Mouse (Mus musculus): ENCODE measurements at regions not wholly inside any gene's neighbourhood (a gene's known extent, or its start where the extent isn't known, plus 50 kb on each side); places are given as distances from the start of the nearest gene placed in this dataset.

DNA sequence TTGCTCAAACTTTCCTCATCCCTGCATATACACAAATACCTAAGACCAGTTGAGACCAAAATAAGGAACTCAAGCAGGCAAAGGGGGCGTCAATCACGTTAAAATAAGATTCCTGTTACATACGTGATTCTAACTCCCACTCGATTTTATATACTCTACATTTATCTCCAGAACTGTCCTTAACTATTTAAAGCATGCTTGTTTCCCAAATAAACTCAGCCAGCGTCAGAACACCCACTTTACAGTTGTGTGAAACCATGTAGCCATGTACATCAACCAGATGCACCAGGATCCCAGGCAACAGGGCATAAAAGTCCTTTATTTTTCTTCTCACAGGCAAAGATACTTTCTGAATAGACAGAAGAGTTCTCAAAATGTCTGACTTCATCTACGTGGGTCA lies 61.5 kb downstream of the Ccna1 start:
- no peak for DNase-seq

DNA sequence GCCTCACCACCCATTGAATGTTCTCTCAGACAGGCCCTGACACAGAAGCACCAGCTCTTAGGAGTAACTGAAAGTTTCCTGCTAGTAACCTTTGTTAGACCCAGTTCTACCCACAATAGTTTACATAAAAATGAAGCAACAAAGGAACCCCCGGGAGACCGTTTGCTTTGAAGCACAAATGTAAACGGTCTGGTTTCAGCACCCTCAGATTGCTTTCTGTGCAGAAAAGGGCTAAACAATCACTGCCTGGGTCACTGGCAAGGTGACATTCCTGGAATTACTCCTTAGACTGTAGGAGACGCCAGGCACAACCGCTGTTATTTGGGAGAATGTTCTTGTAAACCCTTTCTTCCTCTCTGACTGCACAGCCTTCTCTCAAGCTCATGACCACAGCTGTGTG lies 65.2 kb downstream of the Ccna1 start:
- DNase-seq: no peak

DNA sequence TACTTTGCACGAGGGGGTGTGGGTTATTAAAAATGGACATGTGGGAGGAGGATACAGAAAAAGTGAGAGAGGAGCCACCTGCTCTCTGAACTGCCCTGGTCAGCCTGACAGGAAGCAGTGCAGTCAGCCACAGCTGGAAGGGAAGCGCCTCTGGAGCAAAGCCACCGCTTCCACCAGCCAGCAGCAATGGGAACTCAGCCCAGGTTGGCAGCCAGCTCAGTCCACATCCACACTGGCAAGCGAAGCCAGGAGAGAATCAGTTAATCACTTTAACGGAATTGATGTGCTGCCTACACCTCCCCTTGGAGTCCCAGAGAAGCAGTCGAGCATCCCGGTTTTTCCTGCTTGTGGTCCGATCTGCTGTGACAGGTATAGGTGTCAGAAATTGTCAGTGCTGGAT lies 65.9 kb downstream of the Ccna1 start:
- DNase-seq: peak; percentile 45

DNA sequence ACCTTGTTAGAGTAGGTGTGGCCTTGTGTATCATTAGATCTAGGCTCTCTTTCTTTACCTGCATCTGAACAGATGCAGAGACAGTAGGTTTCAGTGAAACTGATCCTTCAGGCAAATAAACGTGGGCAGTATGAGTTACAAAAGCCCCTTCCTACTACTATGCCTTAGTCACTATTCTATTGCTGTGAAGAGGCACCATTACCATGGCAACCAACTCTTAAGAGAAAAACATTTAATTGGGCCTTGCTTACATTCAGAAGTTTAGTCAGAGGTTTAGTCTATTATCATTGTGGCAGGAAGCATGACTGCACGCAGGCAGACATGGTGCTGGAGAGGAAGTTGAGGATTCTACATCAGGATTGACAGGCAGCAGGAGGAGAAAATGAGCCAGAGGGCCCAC lies 65.8 kb upstream of the Sertm1 start:
- DNase-seq: no peak

DNA sequence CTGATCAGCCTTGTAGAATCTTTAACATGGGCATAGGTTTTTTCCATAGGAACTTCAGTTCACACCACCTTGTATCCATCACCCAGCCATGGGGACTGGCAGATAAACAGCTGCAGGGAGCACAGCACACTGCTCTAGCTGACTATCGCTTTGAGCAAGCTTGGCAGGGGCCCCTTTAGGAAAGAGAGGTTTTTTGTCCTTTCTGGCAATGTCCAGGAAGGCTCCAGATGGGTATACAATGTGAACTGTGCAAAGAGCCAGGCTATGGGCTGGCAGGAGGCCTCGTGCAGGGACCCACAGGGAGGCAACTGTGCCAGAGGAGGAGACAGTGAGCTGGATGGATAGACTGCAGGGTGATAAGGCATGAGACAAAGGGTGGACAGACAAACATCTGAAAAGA lies 64.6 kb upstream of the Sertm1 start:
- DNase-seq: no peak

DNA sequence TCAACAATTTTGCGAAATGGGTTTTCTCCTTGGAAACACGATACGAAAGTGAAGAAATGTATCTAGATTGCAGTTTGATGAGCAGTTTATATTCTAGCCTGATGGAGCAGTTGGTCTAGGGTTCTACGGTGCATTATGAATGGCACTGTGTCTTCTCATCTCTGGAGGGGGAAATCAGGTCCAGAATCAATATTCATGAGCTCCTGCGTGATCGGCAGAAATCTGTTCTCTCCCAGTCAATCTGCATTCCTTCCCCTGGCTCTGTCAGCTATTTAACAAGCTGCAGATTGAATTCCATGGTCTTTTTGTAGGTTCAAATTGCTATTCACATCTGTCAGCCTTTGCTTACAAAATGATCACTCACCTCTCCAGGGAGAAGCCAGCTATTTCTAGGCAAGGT lies 49.8 kb upstream of the Sertm1 start:
- DNase-seq: no peak
